Mouse (Mus musculus) frontal cortex, adult (tissue): ENCODE measurements around the gene Flcn.
"Not testable (repeated sequence)": the region's sequence is repeated elsewhere in the genome, so short reads cannot be mapped to it uniquely, and the experiment has no call there.

ENCODE experiments used
- ATAC-seq: cut with Nextera tagmentation; 2 replicates; pipeline ENCODE4 v1.9.2; 2017; ENCODE audit warnings: mild to moderate bottlenecking, moderate library complexity, mixed read lengths; ENCODE audit not compliant: low TSS enrichment

The Flcn gene

DNA sequence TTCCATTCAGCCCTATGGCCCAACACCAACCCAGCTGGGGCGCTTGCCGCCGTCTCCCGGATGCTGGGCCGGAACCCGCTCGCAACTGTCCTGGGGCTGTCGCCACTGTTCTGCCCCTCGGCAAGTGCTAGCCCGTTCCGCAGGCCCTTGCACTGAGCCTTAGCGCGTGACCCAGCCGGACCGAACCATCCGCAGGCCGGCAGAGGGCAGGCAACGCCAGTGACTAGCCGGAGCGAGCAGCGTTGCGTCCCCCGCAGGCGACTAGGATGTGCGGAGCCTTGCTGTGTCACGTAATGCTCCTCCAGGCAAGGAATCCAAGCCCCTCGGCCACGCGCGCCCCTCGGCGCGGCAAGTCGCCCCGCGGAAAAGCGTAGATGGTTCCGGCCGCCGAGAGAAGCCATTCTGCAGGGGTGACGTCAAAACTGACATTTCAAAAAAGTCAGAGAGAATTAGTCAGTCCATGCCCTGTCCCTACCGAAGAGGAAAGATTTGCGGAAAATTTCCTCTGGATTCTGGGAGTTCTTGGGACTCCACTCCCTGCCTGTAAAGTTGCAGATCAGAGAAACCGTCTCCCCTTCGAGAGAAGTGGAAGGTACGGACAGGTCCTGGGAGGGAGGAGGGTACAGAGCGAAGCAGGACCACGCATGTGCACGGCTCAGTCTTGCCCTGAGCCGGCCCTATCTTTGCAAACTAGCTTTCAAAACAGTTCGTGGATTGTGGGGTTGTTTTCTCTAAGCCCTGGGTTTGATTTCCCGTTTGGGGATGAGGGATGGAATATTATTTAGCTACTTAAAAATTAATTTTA, at the start of gene Flcn:
Gene Flcn (minus strand): TSS at position 347 of the 805 bp plus-strand sequence.
- peak; percentile 90 for ATAC-seq

DNA sequence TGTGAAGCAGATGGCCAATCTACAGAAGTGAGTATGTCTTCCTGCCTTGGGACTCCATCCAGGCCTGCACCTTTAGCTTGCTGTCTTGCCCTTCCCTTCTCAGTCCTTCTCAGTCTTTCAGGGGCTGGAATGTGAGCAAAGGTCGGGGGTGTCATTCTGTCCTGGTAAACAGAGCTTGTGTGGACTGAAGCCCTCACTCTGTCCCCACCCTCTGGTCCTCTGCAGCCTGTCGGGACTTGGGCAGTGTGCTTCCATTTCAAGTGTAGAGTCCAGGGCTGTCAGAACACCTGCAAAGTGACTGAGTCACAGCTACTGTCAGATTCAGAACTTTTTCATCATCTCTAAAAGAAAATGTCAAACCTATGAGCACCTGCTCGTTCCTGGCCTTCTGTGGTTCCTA, 43.0 kb upstream of the Flcn start:
- ATAC-seq = no peak

DNA sequence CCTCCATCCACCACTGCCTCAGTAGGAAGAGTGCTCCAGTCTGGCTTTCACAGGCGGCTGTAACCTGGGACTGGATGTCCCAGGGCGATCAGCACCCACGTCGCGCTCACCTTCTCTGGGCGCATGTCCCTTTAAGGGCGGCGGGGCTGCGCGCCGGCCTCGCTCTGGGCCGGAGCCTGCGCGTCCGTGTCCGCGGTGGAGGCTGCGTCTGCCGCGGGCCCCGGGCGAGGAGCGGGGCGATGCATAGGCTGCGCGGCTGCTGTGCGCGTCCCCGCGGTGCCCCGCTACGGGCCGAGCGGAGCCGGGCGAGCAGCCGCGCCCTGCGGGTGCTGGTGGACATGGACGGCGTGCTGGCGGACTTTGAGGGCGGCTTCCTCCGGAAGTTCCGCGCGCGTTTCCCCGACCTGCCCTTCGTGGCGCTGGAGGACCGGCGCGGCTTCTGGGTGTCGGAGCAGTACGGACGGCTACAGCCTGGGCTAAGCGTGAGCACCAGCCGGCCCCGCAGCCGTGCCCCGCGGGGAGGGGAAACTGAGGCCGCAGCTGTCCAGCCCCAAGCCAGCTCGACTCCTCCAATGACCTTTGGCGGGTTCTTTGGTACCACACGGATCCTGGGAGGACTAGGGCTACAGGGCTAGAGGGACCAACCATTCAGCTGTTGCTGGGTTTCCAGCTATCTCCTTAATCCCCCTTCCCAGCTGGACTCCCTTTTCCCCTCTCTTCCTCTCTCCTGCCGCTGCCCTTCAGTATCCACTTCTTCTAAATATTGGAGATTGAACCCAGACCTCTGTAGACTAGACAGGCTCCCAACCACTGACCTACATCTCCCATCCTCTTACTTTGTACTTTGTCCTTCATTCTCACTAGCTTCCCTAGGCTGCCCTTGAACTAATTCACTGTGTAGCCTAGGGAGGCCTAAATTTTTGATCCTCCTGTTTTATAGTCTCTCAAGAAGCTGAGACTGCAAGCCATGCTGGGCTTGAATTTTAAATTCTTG, 38.4 kb upstream of the Flcn start:
- ATAC-seq = peak; percentile 91

DNA sequence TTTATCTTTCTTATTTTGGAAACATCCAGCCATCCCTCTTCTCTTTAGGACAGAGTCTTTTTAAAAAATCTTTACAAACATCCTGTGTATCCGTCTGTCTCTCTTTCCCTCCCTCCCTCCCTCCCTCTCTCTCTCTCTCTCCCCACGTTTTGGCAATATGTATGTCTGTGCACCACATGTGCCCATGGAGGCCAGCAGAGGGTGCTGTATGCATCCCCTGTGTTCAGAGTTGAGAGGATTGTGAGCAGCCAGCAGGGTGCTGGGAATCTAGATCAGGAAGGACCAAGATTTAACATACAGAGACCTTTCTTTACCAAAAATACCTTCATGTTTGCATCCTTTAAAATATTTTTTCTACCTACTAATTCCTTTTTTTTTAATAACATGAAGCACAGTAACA, 37.3 kb upstream of the Flcn start:
- ATAC-seq = no peak

DNA sequence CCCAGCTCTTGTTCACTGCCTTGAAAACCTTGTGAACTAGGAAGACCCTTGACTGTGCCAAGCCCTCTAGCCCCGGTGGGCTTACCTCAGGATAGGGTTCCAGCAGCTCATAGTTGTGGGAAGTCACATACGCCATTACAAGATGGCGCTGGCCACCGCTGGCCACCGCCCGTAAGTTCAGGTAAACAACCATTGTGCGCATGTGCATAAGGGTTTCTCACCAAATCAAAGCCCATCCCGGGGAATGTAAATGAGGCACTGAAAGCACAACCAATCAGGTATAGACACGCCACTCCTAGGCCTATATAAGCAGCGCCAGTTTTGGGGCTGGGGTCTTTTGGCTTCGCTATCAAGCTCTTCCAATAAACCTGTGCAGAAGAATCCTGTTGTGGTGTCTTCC, 36.5 kb upstream of the Flcn start:
- ATAC-seq = no peak

DNA sequence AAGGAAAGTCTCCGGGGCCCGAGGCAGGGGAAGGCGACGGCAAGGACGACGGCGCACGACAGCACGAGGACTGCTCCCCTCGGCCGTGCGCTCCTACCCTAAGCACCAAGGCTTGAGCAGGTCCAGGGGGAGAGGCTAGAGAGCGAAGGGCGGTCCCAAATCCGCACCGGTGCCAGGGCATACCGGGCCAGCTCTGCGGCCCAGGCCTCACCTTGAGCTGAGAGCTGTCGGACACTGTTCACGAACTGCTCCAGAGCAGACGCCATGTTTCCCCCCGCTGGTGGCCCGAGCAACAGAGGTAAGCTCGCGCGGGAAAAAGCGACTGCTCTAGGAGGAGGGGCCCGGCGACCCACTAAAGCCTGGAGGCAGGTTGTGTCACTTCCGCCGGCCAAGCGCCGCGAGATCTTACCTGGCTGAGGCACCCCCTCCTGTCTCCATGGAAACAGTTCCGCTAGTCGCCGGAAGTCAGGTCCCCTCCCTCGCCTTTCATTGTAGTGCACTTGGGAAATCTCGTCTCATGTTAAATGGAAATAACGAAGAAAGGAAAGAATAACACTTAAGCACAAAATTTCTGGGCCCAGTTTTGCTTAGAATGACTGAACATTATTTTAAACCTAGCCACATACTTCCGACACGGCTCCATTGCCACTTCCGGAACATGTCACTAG, 29.8 kb upstream of the Flcn start, which contains the start of gene Cops3:
Gene Cops3 (minus strand): TSS at position 380 of the 668 bp plus-strand sequence.
- ATAC-seq = peak; percentile 97

DNA sequence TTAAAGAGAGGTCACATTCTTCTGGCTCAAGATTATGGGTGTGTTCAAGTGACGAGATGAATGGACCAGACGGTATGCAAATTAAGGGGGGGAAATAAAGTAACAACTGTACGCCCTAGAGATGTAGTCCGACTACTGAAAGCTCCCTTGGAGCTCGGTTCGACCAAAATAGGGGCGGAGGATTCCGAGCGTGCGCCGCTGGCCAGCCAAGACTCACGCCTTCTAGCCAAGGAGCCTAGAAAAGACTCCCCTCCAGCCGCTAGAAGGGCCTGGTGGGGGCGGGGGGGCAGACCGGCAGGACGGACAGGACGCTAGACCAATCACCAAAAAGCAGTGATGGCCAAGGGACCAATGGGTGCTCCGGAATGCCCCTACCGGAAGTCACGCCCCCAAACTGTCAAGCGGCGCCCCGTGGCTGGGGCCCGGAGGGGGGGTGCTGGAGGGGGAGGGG, 29.2 kb upstream of the Flcn start, which contains the start of gene Nt5m:
Gene Nt5m (plus strand): TSS at position 440 of the 451 bp plus-strand sequence.
- ATAC-seq = peak; percentile 91

DNA sequence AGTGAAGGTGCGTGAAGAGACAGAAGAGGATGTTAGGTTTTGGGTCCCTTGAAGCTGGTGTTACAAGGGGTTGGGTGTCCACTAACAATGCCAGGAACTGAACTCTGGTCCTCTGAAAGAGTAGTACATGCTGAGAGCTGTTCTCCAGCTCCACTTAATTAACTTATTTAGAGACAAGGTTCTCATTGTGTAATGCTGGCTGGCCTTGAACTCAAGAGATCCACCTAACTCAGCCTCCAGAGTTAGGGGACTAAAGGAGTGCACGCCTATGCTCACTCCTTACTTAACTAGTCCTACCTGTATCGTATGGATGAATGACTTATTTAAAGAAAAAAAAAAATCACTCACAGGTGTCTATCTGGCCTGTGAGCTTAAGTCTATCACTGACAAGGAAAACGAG, 28.6 kb upstream of the Flcn start:
- ATAC-seq = no peak

DNA sequence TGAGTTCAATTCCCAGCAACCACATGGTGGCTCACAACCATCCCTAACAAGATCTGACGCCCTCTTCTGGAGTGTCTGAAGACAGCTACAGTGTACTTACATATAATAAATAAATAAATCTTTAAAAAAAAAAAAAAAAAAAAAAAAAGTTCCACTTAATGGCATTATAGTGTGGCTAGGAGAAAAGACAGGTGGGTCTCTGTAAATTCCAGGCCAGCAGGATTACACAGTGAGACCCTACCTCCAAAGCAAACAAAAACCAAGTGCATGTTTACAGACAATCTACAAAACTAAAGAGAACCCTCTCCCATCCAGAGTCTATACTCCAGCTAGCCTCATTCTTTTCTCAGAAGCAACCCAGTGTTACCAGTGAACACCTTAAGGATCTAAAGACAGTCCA, 28.0 kb upstream of the Flcn start:
- ATAC-seq = not testable (repeated sequence)

DNA sequence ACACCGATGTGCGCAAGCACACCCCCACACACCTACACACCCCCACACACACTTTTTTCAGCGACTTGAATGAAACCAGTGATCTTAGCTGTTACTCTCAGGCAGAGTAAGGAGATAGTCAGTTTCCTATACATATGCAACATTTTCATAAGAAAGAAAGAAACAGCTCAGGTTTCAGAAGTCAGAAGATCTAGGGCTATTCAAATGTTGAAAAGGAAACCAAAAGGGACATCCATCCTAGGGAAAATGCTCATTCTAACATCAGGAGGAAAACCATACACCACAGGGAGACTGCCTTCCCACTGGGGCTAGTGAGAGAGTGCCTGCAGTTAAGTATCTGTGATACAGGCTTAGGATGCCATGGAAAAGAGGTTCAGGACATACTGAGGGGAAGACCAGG, 11.8 kb upstream of the Flcn start:
- ATAC-seq = no peak

DNA sequence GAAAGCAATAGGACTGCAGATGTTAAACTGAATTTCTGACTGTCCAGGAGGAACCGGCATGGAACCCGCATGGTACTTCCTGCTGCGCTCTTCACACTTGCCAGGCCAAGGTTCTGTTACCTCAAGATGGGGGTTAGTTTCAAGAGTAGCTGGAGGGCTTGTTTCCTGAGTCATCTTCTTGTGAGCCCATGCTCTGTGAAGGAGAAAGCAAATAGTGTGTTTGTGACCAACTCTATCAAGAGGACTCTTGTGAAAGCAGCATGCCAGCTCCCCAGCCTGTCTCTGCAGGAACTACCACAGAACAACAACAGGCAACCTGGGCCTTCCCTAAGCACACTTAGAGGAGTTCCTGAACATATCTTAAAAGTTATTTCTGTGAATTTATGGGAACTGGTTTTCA, 8.1 kb upstream of the Flcn start:
- ATAC-seq = no peak

DNA sequence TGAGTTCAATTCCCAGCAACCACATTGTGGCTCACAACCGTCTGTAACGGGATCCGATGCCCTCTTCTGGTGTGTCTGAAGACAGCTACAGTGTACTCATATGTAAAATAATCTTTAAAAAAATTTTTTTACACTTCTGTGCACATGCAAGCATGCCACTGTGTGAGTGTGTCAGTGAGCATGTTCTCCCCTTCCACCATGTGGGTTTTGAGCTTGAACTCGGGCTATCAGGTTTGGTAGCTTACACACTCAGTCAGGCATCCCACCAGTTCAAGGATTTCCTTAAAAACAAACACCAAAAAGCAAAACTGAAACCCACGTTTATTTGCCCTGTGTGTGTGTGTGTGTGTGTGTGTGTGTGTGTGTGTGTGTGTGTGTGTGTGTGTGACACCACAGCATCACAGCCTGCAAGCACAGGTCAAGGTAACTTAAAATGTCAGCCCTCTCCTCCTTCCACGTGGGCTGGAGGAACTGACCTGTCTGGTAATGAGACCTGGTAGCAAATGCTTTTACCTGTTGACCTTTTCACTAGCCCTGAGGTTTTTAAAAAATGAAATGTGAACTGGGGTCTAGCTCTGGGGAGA, 5.8 kb upstream of the Flcn start:
- ATAC-seq = no peak

DNA sequence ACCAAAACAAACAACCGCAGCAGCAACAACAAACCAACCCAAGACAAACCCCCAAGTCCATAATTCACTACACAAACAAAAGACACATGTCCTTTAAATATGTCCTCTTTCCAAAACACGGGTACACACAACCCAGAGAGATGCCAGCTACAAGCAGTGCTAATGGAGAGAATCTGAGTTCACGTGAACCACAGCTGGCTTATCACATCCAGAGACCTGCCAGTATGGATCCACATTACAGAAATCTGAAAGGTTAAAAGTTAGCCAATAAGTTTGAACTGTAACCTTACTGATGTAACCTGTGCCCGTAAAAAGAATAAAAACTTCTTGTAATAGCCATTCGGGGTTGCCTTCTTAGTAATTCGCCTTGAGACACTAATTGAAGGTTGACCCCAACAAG, 5.1 kb upstream of the Flcn start:
- ATAC-seq = no peak

DNA sequence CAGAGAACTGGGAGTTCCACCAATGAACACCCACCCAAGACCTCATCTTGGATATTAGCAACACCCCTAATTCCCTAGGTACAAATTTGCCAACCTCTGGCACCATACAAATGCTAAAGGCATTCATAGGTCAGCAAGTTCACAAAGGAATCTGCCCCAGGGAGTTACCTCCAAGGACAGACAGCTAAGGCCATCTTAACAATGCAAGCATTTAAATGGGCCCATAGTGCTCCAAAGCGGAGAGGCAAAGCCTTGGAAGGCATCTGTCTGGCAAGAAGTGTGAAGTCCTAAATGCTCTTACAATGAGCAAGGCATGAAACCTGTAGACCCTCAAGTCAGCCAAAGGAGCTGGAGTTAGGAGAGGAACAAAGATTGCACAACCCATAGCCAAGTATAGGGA, 4.5 kb upstream of the Flcn start:
- ATAC-seq = no peak

DNA sequence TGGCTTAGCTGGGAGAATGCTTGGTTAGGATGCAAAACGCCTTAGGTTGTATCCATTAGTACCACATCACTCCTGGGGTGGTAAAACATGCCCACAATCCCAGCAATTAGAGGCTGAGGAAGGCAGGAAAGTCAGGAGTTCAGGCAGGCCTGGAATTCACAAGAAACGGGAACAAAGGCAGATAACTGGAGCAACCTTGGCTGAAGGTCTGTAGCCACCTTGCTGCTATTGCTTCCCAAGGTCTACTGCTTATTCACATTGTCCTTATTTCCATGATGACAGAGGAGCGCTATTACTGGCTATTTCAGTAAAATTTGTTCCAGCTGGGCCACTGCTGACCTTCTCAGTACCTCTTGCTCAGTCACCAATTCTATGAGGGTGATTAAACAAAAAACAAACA, 3.5 kb upstream of the Flcn start:
- ATAC-seq = no peak

DNA sequence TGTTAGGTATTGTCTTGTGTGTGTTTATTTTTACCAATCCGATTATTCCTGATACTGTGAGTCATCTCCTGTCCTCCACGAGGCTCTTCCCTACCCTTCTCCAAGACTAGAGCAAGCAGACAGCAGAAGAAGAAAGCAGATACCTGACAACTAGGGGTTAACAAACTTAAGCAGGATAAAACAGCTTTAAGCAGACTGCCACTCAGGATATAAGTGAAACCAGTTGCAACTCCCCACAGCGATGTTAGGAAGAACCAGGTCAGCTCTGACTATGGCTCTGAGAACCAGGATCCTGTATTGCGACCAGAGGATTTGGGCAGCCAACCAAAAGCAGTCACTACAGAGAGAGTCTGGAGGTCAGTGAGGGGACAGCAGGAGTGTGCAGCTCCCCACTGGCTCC, 1.4 kb upstream of the Flcn start:
- ATAC-seq = no peak

DNA sequence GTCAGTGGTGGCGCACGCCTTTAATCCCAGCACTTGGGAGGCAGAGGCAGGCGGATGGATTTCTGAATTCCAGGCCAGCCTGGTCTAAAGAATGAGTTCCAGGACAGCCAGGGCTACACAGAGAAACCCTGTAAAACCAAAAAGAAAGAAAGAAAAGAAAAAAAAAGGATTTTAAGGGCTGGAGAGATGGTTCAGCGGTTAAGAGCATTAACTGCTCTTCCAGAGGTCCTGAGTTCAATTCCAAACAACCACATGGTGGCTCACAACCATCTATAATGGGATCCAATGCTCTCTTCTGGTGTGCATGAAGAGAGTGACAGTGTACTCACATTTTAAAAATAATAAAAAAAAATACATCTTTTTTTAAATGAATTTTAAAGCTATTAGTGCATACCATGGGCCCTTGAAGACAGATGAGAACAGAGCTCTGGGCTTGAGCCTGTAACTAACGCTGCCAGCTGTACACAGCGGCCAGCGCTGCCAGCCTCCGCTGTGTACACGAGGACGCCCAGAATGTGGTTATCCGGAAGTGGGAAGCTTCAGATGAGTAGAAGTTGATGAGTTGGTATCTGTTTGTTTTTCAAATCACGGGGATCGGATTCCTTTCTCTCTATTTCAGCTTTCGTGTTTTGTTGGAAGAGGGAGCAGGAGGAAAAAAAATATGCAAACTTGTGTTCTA, 803 bp upstream of the Flcn start:
- no peak for ATAC-seq

DNA sequence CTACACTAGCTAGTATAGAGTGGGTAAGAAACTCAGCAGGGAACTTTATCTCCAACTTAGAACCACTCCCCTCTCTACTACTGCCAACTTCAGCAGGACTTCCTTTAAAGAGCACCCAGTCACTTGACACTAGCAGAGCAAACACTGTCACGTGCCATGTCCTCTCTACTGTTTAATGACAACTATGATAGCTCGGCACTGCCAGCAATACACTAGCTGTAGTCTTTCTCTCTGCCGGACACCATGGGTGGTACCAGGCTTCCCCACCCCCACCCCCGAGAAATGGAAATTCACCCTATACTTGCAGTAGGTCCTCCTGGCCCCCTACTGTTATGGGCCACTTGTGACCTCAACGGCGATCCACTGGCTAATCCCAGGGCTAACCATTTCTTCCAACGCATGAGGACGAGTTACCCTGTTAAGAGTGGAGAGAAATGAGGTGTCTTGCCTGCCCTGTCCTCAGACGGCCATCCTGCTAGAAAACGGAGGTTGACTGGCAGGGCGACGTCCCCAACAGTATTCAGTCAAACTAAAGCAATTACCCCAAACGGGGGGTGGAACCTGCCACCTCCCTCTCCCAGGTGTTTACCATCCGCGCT, 646 bp downstream of the Flcn start:
- peak; percentile 35; the same call in 1 of the 2 replicates for ATAC-seq

DNA sequence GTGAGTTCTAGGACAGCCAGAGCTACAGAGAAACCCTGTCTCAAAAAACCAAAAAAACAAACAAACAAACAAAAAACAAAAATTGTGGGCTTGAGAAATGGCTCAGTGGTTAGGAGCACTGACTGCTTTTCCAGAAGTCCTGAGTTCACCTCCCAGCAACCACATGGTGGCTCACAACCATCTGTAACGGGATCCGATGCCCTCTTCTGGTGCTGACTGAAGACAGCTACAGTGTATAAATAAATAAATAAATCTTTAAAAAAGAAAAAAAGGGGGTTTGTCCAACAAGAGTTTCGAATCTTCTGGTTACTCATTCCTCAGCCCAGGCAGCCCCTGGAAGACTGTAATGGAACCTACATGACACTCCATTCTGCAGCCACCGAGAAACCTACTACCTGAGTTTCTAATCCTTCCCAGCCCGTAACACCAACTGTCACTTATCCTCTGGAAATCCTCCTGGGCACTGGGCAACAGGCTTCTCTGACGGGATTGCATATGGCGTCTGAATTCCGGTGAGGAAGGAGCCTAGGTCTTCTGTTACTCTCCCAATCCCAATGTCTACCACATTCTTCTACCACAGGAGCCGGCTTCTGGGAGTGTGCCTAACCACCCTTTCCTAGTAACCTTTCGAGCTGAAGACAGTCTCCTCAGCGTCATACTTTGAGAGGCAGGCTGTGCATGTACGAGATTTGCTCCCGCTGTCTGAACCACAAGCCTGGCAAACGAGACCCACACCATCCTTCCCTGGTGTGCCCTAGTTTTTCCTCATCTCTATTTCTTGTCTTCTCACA, 1.5 kb downstream of the Flcn start:
- 0 out of 2 replicates have a peak, but pooled peaks have one; percentile 8 for ATAC-seq

DNA sequence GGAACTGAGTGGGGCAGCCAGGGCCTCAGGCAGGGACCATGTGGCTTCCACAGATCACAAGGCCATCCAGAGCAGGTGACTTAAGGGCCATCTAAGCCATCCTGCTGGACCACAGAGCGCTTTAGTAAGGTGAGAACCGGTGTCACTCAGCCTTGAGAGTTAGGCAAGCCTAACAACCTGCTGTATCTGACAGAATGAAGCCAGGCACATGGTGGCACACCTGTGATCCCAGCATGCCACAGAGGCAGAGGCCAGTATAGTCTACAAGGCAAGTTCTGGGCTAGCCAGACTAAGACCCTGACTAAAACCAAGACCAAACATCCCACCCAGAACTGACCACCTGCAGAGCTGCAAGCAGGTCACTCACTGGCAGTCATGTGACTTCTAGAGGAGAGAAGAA, 4.2 kb downstream of the Flcn start:
- ATAC-seq = no peak
